Mouse (Mus musculus): ENCODE data around the gene Lst1. TPM values are rescaled to one million over a fixed set of nuclear protein-coding genes. Genes with fewer than 3 reads are reported as not detected.

Lst1 gene
- polyA plus RNA-seq, 1 experiment from 2014 or later = 5.8 TPM

DNA sequence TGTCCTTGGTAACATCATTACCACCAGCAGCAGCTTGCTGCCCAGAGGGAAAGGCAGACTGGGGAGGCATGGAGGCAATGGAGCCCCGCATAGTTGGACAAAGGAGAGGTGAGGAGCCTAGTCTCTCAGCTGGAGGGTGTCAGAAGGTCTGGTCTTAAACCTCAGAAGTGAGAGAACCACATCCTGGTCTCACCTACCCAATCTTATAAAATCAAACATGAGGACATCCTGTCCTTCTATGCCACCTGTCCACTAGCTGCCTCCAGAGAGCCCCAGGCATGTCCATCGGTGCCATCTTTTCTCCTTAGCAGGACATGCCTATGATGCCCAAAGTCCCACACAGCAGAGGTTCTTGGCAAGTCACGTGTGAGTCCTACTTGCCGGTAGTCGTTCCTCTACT, 8.1 kb downstream of the Lst1 start:
- Histone ChIP-seq H3K4me1 (ENCODE audit: control insufficient read depth, insufficient read depth, low read length) (no peaks in the 10 kb centered on the region), H3K9me3 (ENCODE audit: control insufficient read depth, low read length) (no peaks in the 10 kb centered on the region), H3K4me3 (ENCODE audit: low read depth, low read length) (no peak overlapping the region), H3K36me3 (ENCODE audit: control insufficient read depth, insufficient read depth, low read length) (no peaks in the 10 kb centered on the region), H3K27ac (ENCODE audit: low read depth, low read length) (no peak overlapping the region), H3K4me2 (ENCODE audit: low read depth) (no peak overlapping the region), H3K27me3 (ENCODE audit: control insufficient read depth, insufficient read depth, low read length) (no peaks in the 10 kb centered on the region), H3K9ac (ENCODE audit: low read length) (no peak overlapping the region)
- no peak for ATAC-seq (ENCODE audit: insufficient read depth, low FRiP score, low TSS enrichment)
- WGBS = 84% methylated on average over 5 of the region's 5 CpGs
- no peak for DNase-seq (ENCODE audit: low spot score)

DNA sequence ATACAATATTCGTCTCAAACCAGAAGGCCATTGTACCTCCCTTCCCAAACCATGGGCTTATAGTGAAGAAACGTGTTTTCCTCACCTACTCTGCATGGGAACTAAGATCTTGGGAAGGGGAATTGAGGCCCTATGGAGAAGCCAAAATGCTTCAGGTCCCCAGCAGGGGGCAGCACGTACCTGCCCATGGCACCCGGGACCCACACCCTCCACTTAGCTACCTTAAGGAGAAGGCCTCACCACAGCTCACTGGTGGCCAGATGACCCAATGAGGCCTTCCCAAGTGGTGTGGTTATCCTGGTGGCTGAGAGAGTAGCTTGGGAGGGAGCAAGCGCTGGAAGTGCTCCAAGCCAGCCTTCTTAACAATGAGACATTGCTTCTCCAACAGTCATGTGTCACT, 9.7 kb downstream of the Lst1 start:
- WGBS = 15% methylated on average over 5 of the region's 5 CpGs
- Histone ChIP-seq H3K9me3 (ENCODE audit: control insufficient read depth, low read length) (no peaks in the 10 kb centered on the region), H3K27me3 (ENCODE audit: control insufficient read depth, insufficient read depth, low read length) (no peaks in the 10 kb centered on the region), H3K4me2 (ENCODE audit: low read depth) (no peak overlapping the region), H3K4me3 (ENCODE audit: low read depth, low read length) (no peak overlapping the region), H3K4me1 (ENCODE audit: control insufficient read depth, insufficient read depth, low read length) (no peaks in the 10 kb centered on the region), H3K36me3 (ENCODE audit: control insufficient read depth, insufficient read depth, low read length) (no peaks in the 10 kb centered on the region), H3K27ac (ENCODE audit: low read depth, low read length) (no peak overlapping the region), H3K9ac (ENCODE audit: low read length) (no peak overlapping the region)
- DNase-seq (ENCODE audit: low spot score) = peak; percentile 73
- 0 out of 2 replicates have a peak, but pooled peaks have one; percentile 38 for ATAC-seq (ENCODE audit: insufficient read depth, low FRiP score, low TSS enrichment)

DNA sequence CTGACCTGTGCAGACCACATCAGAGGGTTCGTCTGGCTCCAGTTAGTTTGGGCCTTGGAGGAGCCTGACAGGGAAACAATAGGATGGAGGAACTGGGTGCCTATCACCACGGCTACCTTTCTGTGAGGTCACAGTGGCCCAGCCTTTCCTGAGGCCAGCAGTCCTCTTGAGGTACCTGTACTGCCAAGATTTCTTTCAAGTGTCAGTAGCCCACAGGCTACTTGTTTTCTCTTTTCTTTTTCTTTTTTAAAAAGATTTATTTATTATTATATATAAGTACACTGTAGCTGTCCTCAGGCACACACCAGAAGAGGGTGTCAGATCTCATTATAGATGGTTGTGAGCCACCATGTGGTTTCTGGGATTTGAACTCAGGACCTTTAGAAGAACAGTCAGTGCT, 12.3 kb downstream of the Lst1 start, which contains the start of gene Aif1:
Gene Aif1, minus strand, starts transcription at position 101 of the 400 bp plus-strand sequence.
- no peak within 1 kb of the TSS for H3K4me3 ChIP-seq (ENCODE audit: low read depth, low read length)
- no peaks in the 10 kb centered on the region for H3K27me3 ChIP-seq (ENCODE audit: control insufficient read depth, insufficient read depth, low read length)
- no peaks in the 10 kb centered on the region for H3K9me3 ChIP-seq (ENCODE audit: control insufficient read depth, low read length)
- H3K36me3 ChIP-seq (ENCODE audit: control insufficient read depth, insufficient read depth, low read length) = no peaks in the 10 kb centered on the region
- ATAC-seq (ENCODE audit: insufficient read depth, low FRiP score, low TSS enrichment) = no peak
- H3K9ac ChIP-seq (ENCODE audit: low read length) = no peak within 1 kb of the TSS
- WGBS = 65% methylated on average over 2 of the region's 2 CpGs
- DNase-seq (ENCODE audit: low spot score) = no peak
- H3K4me1 ChIP-seq (ENCODE audit: control insufficient read depth, insufficient read depth, low read length) = no peaks in the 10 kb centered on the region
- no peak within 1 kb of the TSS for H3K4me2 ChIP-seq (ENCODE audit: low read depth)
- H3K27ac ChIP-seq (ENCODE audit: low read depth, low read length) = no peak within 1 kb of the TSS

DNA sequence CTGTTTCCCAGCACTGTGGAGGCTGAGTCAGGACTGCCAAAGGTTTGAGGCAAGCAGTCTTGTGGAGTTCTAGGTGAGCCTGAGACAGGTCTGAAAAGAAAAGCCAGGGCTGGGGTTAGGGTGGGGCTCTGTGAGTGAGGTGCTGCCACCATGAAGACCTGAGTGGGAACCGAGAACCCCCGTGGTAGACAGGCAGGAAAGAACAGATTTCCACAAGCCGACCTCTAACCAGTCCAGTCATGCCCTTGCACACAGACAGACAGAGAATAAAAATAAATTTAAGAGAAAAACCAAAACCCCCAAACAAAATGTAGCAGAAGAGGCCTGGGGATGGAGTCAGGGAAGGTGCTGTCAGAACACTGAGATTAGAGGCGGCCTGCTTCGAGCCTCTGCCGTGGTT, 12.9 kb downstream of the Lst1 start:
- Histone ChIP-seq H3K36me3 (ENCODE audit: control insufficient read depth, insufficient read depth, low read length) (no peaks in the 10 kb centered on the region), H3K27me3 (ENCODE audit: control insufficient read depth, insufficient read depth, low read length) (no peaks in the 10 kb centered on the region), H3K4me1 (ENCODE audit: control insufficient read depth, insufficient read depth, low read length) (no peaks in the 10 kb centered on the region), H3K4me2 (ENCODE audit: low read depth) (no peak overlapping the region), H3K9ac (ENCODE audit: low read length) (no peak overlapping the region), H3K4me3 (ENCODE audit: low read depth, low read length) (no peak overlapping the region), H3K27ac (ENCODE audit: low read depth, low read length) (no peak overlapping the region), H3K9me3 (ENCODE audit: control insufficient read depth, low read length) (no peaks in the 10 kb centered on the region)
- ATAC-seq (ENCODE audit: insufficient read depth, low FRiP score, low TSS enrichment) (no peak), DNase-seq (ENCODE audit: low spot score) (no peak)
- 84% methylated on average over 6 of the region's 6 CpGs for WGBS

DNA sequence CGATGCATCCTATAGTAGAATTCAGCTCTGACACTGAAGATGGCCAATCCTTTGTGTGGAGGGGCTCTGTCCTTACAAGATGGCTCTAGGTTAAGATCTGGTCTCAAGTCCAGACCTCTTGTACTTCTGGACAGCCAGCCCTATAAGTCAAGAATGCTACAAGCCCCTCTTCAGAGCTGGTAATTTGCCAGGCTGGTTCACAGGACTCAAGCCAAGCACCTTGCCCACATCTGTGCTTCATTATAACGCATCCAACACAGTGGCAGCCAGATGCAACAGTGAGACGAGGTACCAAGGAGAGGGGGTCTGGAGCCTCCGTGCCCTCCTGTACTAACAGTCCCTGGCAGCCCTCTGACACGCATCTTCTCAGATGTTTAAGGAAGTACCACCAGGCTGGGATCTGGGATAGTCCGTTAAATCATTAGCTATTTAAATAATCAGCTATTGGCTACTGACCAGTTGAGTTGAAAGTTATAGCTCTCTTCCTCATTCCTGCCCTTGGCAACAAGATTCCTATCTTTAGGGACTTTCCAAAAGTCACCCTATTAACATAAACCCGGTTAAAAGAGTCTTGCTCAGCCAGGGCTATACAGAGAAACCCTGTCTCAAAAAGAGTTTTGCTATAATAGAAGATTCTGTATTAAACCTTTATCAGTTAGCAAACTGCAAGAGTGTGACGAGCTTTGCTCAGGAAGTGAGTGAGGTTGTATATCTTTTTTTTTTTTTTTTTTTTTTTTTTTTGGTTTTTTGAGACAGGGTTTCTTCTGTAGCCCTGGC, 13.8 kb downstream of the Lst1 start:
- DNase-seq (ENCODE audit: low spot score) (no peak), ATAC-seq (ENCODE audit: insufficient read depth, low FRiP score, low TSS enrichment) (no peak)
- 72% methylated on average over 8 of the region's 8 CpGs for WGBS
- Histone ChIP-seq H3K36me3 (ENCODE audit: control insufficient read depth, insufficient read depth, low read length) (no peaks in the 10 kb centered on the region), H3K9ac (ENCODE audit: low read length) (no peak overlapping the region), H3K27me3 (ENCODE audit: control insufficient read depth, insufficient read depth, low read length) (no peaks in the 10 kb centered on the region), H3K4me3 (ENCODE audit: low read depth, low read length) (no peak overlapping the region), H3K4me2 (ENCODE audit: low read depth) (no peak overlapping the region), H3K4me1 (ENCODE audit: control insufficient read depth, insufficient read depth, low read length) (no peaks in the 10 kb centered on the region), H3K27ac (ENCODE audit: low read depth, low read length) (no peak overlapping the region), H3K9me3 (ENCODE audit: control insufficient read depth, low read length) (no peaks in the 10 kb centered on the region)

DNA sequence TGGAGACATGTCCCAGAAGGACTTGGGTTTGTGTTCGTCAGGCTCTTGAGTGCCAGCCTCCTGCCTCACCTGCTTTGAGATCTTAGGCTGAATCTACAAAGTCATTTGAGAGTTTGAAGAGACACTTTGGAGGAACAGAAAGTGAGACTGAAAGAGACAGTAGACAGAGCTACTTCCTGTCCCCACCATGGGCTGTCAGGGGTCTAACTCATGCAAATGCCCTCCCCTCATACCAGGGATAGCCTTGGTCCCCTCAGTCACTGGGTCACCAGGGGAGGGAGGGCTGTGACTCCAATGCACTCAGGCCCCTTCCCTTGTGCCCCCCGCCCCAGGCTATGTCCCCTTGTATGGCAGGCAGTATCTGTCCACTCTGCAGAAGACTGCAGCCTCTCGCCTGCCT, 14.9 kb downstream of the Lst1 start:
- Histone ChIP-seq H3K4me1 (ENCODE audit: control insufficient read depth, insufficient read depth, low read length) (no peaks in the 10 kb centered on the region), H3K27ac (ENCODE audit: low read depth, low read length) (no peak overlapping the region), H3K4me2 (ENCODE audit: low read depth) (no peak overlapping the region), H3K9me3 (ENCODE audit: control insufficient read depth, low read length) (no peaks in the 10 kb centered on the region), H3K4me3 (ENCODE audit: low read depth, low read length) (no peak overlapping the region), H3K36me3 (ENCODE audit: control insufficient read depth, insufficient read depth, low read length) (no peaks in the 10 kb centered on the region), H3K9ac (ENCODE audit: low read length) (no peak overlapping the region), H3K27me3 (ENCODE audit: control insufficient read depth, insufficient read depth, low read length) (no peaks in the 10 kb centered on the region)
- DNase-seq (ENCODE audit: low spot score) (no peak), ATAC-seq (ENCODE audit: insufficient read depth, low FRiP score, low TSS enrichment) (no peak)
- 75% methylated on average over 3 of the region's 3 CpGs for WGBS

DNA sequence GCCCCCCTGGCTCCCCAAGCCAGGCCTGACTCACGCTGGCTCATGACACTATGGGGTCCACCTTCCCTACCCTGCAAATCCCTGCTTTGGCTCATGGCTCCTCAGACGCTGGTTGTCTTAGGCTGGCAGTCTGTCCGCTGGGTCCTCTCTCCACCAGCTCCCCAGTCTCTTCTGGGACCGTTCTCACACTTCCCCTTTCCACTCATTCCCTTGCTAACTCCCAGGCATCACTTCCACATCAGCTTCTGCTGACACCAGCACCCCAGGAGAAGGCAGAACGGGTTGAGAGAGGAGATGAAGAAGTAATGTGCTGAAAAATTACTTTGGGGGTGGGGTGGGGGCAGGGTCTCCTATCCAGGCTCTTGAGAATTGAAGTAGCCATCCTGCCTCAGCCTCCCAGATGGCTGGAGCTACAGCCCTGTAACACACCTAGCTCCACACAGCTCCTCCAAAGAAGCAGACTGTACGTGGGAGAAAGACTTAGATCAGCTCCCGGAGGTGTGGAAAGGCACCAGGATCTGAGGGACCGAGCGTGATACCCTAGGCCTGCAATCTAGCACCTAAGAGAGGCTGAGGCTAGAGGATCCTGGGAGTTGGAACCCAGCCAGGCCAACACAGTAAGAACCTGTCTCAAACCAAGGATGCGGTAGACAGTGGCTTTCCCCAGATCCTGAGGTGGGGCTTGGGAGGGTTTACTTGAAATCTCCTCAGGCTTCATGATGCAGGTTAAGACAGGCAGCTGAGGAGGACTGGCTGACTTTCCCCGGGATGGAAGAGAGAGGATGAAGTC, 15.6 kb downstream of the Lst1 start:
- no peak for ATAC-seq (ENCODE audit: insufficient read depth, low FRiP score, low TSS enrichment)
- no peaks in the 10 kb centered on the region for H3K36me3 ChIP-seq (ENCODE audit: control insufficient read depth, insufficient read depth, low read length)
- no peaks in the 10 kb centered on the region for H3K27me3 ChIP-seq (ENCODE audit: control insufficient read depth, insufficient read depth, low read length)
- no peak overlapping the region; the same call in 1 of the 2 replicates for H3K9ac ChIP-seq (ENCODE audit: low read length)
- no peak overlapping the region for H3K4me3 ChIP-seq (ENCODE audit: low read depth, low read length)
- no peak overlapping the region for H3K27ac ChIP-seq (ENCODE audit: low read depth, low read length)
- H3K4me2 ChIP-seq (ENCODE audit: low read depth) = no peak overlapping the region
- DNase-seq (ENCODE audit: low spot score) = no peak
- no peaks in the 10 kb centered on the region for H3K9me3 ChIP-seq (ENCODE audit: control insufficient read depth, low read length)
- H3K4me1 ChIP-seq (ENCODE audit: control insufficient read depth, insufficient read depth, low read length) = no peaks in the 10 kb centered on the region
- WGBS = 72% methylated on average over 11 of the region's 11 CpGs

DNA sequence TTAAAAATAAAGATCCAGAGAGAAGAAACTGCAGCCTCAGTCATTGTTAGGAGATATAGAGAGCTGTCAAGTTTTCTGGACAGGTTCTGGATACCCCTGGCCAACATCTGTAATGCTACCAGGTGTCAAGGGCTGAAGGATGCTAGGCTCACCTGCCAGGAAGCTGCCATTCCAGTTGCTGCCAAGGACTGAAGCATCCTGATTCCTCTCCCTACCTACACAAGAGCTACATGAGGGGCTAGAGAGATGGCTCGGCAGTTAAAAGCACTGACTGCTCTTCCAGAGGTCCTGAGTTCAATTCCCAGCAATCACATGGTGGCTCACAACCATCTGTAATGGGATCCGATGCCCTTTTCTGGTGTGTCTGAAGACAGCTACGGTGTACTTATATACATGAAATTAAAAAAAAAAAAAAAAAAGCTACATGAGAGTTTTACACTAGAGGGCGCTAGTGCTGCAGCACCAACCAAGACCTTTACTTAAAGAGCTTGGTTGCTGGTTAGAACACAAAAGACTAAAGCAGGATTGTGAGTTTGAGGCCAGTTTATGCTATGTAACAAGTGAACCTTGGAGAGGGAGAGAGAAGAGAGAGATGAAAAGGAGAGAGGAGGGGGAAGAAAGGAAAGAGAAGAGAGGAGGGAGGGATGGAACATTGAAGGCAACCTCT, 19.6 kb downstream of the Lst1 start:
- no peak for DNase-seq (ENCODE audit: low spot score)
- no peak overlapping the region for H3K27ac ChIP-seq (ENCODE audit: low read depth, low read length)

More for the DNA sequence above, 19.6 kb downstream of the Lst1 start:
- H3K36me3 ChIP-seq (ENCODE audit: control insufficient read depth, insufficient read depth, low read length) = no peaks in the 10 kb centered on the region
- ATAC-seq (ENCODE audit: insufficient read depth, low FRiP score, low TSS enrichment) = no peak
- 22% methylated on average over 4 of the region's 4 CpGs for WGBS
- no peak overlapping the region for H3K4me2 ChIP-seq (ENCODE audit: low read depth)
- H3K4me3 ChIP-seq (ENCODE audit: low read depth, low read length) = no peak overlapping the region
- H3K9ac ChIP-seq (ENCODE audit: low read length) = no peak overlapping the region
- no peaks in the 10 kb centered on the region for H3K27me3 ChIP-seq (ENCODE audit: control insufficient read depth, insufficient read depth, low read length)
- H3K9me3 ChIP-seq (ENCODE audit: control insufficient read depth, low read length) = no peaks in the 10 kb centered on the region
- H3K4me1 ChIP-seq (ENCODE audit: control insufficient read depth, insufficient read depth, low read length) = peaks cover 8% of the 10 kb centered on the region

Measured in neural tube, embryonic 11.5 days (tissue).